Mouse (Mus musculus): ENCODE measurements at regions not wholly inside any gene's neighbourhood (a gene's known extent, or its start where the extent isn't known, plus 50 kb on each side); places are given as distances from the start of the nearest gene placed in this dataset.

DNA sequence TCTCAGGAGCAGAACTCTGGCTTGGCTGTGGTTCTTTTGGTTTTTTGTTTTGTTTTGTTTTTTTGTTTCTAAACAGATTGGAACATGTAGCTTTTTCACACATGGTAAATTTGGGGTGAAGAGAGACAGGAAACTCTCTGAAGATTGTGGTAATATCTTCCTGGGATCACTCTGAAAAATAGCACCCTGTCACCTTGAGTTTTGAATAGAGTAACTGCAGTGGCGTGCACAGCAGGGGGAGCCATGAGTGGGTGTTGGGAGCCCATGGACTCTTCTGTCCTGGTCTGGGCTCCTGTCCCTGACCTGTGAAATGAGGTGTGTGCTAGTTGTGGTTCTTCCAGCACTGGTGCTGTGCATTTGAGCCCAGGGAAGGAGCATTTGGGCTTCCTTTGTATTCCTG lies 241.8 kb upstream of the Id2 start:
- no peak overlapping the region for H3K4me2 ChIP-seq (ENCODE audit: low read depth, severe bottlenecking)
- H3K4me1 ChIP-seq (ENCODE audit: control insufficient read depth, insufficient read depth, low read length), result no peaks in the 10 kb centered on the region
- H3K36me3 ChIP-seq (ENCODE audit: control insufficient read depth, insufficient read depth, low read length), result no peaks in the 10 kb centered on the region
- no peak overlapping the region for H3K27ac ChIP-seq (replicated peaks; ENCODE audit: low read depth, low read length)
- H3K27me3 ChIP-seq (ENCODE audit: control insufficient read depth, insufficient read depth, low read length), result no peaks in the 10 kb centered on the region
- H3K9ac ChIP-seq (ENCODE audit: low read length), result no peak overlapping the region
- no peaks in the 10 kb centered on the region for H3K9me3 ChIP-seq (ENCODE audit: control insufficient read depth, low read length)
- ATAC-seq (ENCODE audit: insufficient number of reproducible peaks, low FRiP score, low TSS enrichment, low read depth) (no peak), DNase-seq (ENCODE audit: low spot score) (no peak)
- 78% methylated on average over 1 of the region's 1 CpGs for WGBS
- H3K4me3 ChIP-seq (ENCODE audit: low read depth, low read length), result no peak overlapping the region

DNA sequence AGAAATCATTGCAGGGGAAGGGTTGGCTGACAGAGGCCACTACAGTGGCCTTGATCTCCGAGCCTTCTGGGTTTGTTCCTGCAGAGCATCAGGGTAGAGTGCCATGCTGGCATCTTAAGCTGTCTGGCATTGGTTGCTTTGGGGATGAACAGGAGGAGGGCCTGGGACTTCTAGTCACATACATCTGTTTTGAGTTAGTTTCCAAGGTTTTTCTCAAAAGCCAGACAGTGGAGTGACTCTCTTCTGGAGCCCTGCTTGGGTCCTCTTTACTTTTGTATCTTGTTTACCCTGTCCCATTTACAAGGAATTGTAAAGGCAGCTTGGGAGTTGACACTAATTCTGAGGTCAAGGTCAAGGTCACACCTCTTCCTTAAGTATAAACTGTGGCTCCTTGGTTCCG lies 239.0 kb upstream of the Id2 start:
- no peak overlapping the region for H3K27ac ChIP-seq (replicated peaks; ENCODE audit: low read depth, low read length)
- no peak overlapping the region for H3K9ac ChIP-seq (ENCODE audit: low read length)
- no peak overlapping the region for H3K4me2 ChIP-seq (ENCODE audit: low read depth, severe bottlenecking)
- H3K9me3 ChIP-seq (ENCODE audit: control insufficient read depth, low read length), result no peaks in the 10 kb centered on the region
- H3K4me1 ChIP-seq (ENCODE audit: control insufficient read depth, insufficient read depth, low read length), result no peaks in the 10 kb centered on the region
- no peak for ATAC-seq (ENCODE audit: insufficient number of reproducible peaks, low FRiP score, low TSS enrichment, low read depth)
- DNase-seq (ENCODE audit: low spot score), result no peak
- no peaks in the 10 kb centered on the region for H3K36me3 ChIP-seq (ENCODE audit: control insufficient read depth, insufficient read depth, low read length)
- H3K27me3 ChIP-seq (ENCODE audit: control insufficient read depth, insufficient read depth, low read length), result no peaks in the 10 kb centered on the region
- H3K4me3 ChIP-seq (ENCODE audit: low read depth, low read length), result no peak overlapping the region
- 22% methylated on average over 2 of the region's 2 CpGs for WGBS

DNA sequence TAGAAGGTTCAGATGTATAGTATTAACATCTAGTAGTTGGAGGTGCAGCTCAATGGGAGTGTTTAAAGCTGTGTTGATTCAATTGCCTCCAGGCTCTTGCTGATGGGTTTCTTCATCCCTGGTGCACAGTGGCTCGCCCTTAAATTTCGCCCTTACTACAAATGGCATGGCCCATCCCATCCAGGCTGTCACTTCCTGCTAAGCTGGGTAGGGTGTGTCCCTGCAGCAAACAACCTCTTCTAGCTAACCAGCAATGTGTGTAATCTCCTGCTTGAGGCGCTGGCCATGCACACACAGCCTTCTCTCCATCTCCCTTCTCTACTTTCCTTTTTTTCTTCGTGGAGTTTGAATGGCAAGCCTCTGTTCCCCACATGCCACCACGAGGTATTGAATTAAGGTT lies 238.1 kb upstream of the Id2 start:
- no peaks in the 10 kb centered on the region for H3K36me3 ChIP-seq (ENCODE audit: control insufficient read depth, insufficient read depth, low read length)
- H3K9ac ChIP-seq (ENCODE audit: low read length), result no peak overlapping the region
- no peak overlapping the region for H3K27ac ChIP-seq (replicated peaks; ENCODE audit: low read depth, low read length)
- H3K4me1 ChIP-seq (ENCODE audit: control insufficient read depth, insufficient read depth, low read length), result no peaks in the 10 kb centered on the region
- no peak for DNase-seq (ENCODE audit: low spot score)
- H3K27me3 ChIP-seq (ENCODE audit: control insufficient read depth, insufficient read depth, low read length), result no peaks in the 10 kb centered on the region
- no peaks in the 10 kb centered on the region for H3K9me3 ChIP-seq (ENCODE audit: control insufficient read depth, low read length)
- H3K4me3 ChIP-seq (ENCODE audit: low read depth, low read length), result no peak overlapping the region
- no peak overlapping the region for H3K4me2 ChIP-seq (ENCODE audit: low read depth, severe bottlenecking)
- ATAC-seq (ENCODE audit: insufficient number of reproducible peaks, low FRiP score, low TSS enrichment, low read depth), result no peak
- 76% methylated on average over 5 of the region's 5 CpGs for WGBS

DNA sequence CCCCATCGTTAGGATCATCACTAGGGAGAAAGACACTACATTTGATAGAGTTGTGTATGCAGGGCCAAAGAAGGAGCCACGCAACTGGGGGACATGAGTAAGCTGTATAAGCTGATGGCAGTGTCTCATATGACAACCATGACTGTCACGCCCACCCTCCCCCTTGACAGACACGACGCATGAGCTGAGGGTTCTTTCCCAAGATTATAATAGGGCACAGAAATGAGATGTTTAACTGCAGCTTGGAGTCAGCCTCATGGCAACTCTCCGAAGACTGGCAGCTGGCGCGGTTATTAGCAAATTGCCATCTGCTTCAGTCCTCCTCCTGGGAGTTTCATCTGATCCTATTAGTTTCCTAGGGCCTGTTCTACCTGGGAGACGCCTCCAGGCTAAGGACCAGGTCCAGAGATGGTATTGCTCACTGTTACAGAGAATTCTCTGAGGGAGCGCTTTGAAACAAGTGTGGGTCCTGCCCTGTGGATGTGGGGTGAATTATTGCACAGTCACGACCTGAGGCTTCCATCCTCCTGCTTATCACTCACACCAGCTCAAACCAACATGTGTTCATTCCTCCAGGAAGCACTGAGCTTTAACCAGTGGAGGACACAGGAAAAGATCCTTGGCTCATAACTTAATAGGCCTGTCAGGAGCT lies 235.6 kb upstream of the Id2 start:
- Histone ChIP-seq H3K27me3 (ENCODE audit: control insufficient read depth, insufficient read depth, low read length) (no peaks in the 10 kb centered on the region), H3K4me1 (ENCODE audit: control insufficient read depth, insufficient read depth, low read length) (no peaks in the 10 kb centered on the region), H3K27ac (replicated peaks; ENCODE audit: low read depth, low read length) (no peak overlapping the region), H3K9me3 (ENCODE audit: control insufficient read depth, low read length) (no peaks in the 10 kb centered on the region), H3K4me3 (ENCODE audit: low read depth, low read length) (no peak overlapping the region), H3K4me2 (ENCODE audit: low read depth, severe bottlenecking) (no peak overlapping the region), H3K9ac (ENCODE audit: low read length) (no peak overlapping the region), H3K36me3 (ENCODE audit: control insufficient read depth, insufficient read depth, low read length) (no peaks in the 10 kb centered on the region)
- ATAC-seq (ENCODE audit: insufficient number of reproducible peaks, low FRiP score, low TSS enrichment, low read depth) (no peak), DNase-seq (ENCODE audit: low spot score) (no peak)
- 86% methylated on average over 11 of the region's 11 CpGs for WGBS

DNA sequence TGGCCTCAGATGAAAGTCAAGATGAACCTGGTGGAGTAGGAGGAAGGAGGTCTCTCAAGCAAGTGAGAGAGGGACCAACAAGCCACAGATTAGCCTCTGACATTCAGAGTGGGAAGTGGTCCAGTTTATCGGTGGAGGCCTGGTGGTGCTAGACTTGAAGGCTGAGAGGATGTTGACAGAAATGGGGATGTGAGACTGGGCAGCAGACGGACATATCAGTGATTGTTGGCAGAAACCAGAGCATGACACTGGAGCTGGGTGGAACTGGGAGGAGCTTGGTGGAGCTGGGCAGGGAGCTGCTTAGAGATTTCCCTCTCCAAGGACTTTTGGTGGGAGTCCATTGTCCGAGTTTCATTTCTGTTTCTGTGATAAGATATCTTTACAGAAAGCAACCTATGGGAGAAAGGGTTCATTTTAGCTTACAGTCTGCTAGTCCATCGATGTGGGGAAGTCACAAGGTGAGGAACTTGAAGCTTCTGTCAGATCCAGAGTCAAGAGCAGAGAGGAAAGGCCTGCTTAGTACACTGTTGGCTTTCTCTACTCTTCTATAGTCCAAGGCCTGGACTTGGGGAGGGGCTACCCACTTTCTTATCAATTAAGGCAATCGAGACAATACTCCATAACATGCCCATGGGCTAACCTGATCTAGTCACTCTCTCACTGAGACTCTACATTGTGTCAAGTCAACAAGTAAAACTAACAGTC lies 233.2 kb upstream of the Id2 start:
- ATAC-seq (ENCODE audit: insufficient number of reproducible peaks, low FRiP score, low TSS enrichment, low read depth), result no peak
- Histone ChIP-seq H3K4me3 (ENCODE audit: low read depth, low read length) (no peak overlapping the region), H3K9ac (ENCODE audit: low read length) (no peak overlapping the region)

DNA sequence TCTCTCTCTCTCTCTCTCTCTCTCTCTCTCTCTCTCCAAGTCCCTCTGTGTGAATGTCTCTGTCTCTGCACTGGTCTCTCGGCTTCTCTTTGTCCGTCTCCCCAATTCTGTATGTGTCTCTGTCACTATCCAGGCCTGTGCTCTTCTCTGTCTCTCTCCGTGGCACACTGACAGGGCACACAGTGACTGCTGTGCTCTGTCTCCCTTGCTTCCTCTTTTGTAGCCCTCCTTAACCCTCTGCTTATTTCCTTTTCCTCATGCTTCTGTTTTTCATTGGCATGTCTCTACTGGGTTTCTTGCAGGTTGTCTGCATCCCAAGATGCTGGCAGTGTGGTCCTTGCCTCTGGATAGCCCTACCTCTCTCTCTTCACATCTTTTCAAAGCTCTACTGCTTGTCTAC lies 229.0 kb upstream of the Id2 start:
- no peaks in the 10 kb centered on the region for H3K9me3 ChIP-seq (ENCODE audit: control insufficient read depth, low read length)
- no peaks in the 10 kb centered on the region for H3K36me3 ChIP-seq (ENCODE audit: control insufficient read depth, insufficient read depth, low read length)
- no peak overlapping the region for H3K9ac ChIP-seq (ENCODE audit: low read length)
- 79% methylated on average over 3 of the region's 3 CpGs for WGBS
- H3K4me3 ChIP-seq (ENCODE audit: low read depth, low read length), result no peak overlapping the region
- no peak for ATAC-seq (ENCODE audit: insufficient number of reproducible peaks, low FRiP score, low TSS enrichment, low read depth)
- H3K4me2 ChIP-seq (ENCODE audit: low read depth, severe bottlenecking), result no peak overlapping the region
- no peak overlapping the region for H3K27ac ChIP-seq (replicated peaks; ENCODE audit: low read depth, low read length)
- H3K27me3 ChIP-seq (ENCODE audit: control insufficient read depth, insufficient read depth, low read length), result no peaks in the 10 kb centered on the region
- H3K4me1 ChIP-seq (ENCODE audit: control insufficient read depth, insufficient read depth, low read length), result no peaks in the 10 kb centered on the region
- no peak for DNase-seq (ENCODE audit: low spot score)

More for the DNA sequence above, 233.2 kb upstream of the Id2 start:
- Histone ChIP-seq H3K27ac (replicated peaks; ENCODE audit: low read depth, low read length) (no peak overlapping the region), H3K27me3 (ENCODE audit: control insufficient read depth, insufficient read depth, low read length) (no peaks in the 10 kb centered on the region), H3K36me3 (ENCODE audit: control insufficient read depth, insufficient read depth, low read length) (no peaks in the 10 kb centered on the region), H3K4me1 (ENCODE audit: control insufficient read depth, insufficient read depth, low read length) (no peaks in the 10 kb centered on the region), H3K9me3 (ENCODE audit: control insufficient read depth, low read length) (no peaks in the 10 kb centered on the region), H3K4me2 (ENCODE audit: low read depth, severe bottlenecking) (no peak overlapping the region)
- WGBS, result 86% methylated on average over 5 of the region's 5 CpGs
- DNase-seq (ENCODE audit: low spot score), result no peak

DNA sequence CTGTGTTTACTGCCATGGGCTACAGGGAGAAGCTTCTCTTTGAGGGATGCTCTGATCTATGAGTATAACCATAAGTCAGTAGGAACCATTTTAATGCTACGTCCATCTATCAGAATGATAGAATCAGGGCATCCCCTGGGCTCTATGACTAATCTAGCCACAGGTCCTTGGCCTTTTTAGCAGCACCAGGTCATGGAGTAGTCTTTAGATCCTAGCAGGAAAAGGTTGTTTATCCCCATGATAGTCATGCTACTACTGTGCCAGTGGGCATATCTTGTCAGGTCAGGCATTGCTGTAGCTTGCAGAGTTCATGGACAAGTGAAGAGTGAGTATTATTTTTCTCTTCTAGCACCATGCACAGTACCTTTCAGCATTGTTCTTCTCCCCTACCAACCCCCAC lies 226.2 kb upstream of the Id2 start:
- ATAC-seq (ENCODE audit: insufficient number of reproducible peaks, low FRiP score, low TSS enrichment, low read depth) (no peak), DNase-seq (ENCODE audit: low spot score) (no peak)
- Histone ChIP-seq H3K9me3 (ENCODE audit: control insufficient read depth, low read length) (no peaks in the 10 kb centered on the region), H3K36me3 (ENCODE audit: control insufficient read depth, insufficient read depth, low read length) (no peaks in the 10 kb centered on the region), H3K4me2 (ENCODE audit: low read depth, severe bottlenecking) (no peak overlapping the region), H3K9ac (ENCODE audit: low read length) (no peak overlapping the region), H3K4me3 (ENCODE audit: low read depth, low read length) (no peak overlapping the region), H3K4me1 (ENCODE audit: control insufficient read depth, insufficient read depth, low read length) (no peaks in the 10 kb centered on the region), H3K27ac (replicated peaks; ENCODE audit: low read depth, low read length) (no peak overlapping the region), H3K27me3 (ENCODE audit: control insufficient read depth, insufficient read depth, low read length) (no peaks in the 10 kb centered on the region)
- WGBS, result 90% methylated on average over 1 of the region's 1 CpGs

DNA sequence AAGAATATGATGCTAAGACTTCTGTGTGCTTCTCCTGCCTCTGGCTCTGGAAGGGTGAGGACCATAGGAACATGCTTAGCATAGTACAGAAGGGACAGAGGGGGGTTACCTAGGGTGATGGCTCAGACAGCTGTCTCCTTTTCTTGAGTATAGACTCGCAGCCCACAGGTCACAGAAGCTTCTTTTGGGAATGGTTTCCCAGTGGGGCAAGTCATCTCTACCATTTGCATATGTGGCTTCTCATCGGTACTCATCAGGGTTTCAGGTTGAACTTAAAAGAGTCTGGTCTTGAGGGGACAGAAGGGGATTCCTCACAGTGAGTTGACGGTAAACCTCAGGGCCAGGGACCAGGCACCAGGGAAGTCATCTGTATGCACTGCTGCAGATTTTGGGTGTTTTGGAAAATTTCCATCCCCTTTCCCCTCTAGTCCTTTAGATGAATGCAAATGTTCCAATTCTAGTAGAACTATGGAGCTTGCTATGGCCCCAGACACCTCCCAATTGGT lies 223.4 kb upstream of the Id2 start:
- 81% methylated on average over 3 of the region's 3 CpGs for WGBS
- Histone ChIP-seq H3K4me3 (ENCODE audit: low read depth, low read length) (no peak overlapping the region), H3K9me3 (ENCODE audit: control insufficient read depth, low read length) (no peaks in the 10 kb centered on the region), H3K27me3 (ENCODE audit: control insufficient read depth, insufficient read depth, low read length) (no peaks in the 10 kb centered on the region), H3K27ac (replicated peaks; ENCODE audit: low read depth, low read length) (no peak overlapping the region), H3K9ac (ENCODE audit: low read length) (no peak overlapping the region), H3K4me1 (ENCODE audit: control insufficient read depth, insufficient read depth, low read length) (no peaks in the 10 kb centered on the region), H3K4me2 (ENCODE audit: low read depth, severe bottlenecking) (no peak overlapping the region), H3K36me3 (ENCODE audit: control insufficient read depth, insufficient read depth, low read length) (no peaks in the 10 kb centered on the region)
- DNase-seq (ENCODE audit: low spot score) (no peak), ATAC-seq (ENCODE audit: insufficient number of reproducible peaks, low FRiP score, low TSS enrichment, low read depth) (no peak)

Measured in limb, embryonic 11.5 days (tissue).